In the genomic region with DNA sequence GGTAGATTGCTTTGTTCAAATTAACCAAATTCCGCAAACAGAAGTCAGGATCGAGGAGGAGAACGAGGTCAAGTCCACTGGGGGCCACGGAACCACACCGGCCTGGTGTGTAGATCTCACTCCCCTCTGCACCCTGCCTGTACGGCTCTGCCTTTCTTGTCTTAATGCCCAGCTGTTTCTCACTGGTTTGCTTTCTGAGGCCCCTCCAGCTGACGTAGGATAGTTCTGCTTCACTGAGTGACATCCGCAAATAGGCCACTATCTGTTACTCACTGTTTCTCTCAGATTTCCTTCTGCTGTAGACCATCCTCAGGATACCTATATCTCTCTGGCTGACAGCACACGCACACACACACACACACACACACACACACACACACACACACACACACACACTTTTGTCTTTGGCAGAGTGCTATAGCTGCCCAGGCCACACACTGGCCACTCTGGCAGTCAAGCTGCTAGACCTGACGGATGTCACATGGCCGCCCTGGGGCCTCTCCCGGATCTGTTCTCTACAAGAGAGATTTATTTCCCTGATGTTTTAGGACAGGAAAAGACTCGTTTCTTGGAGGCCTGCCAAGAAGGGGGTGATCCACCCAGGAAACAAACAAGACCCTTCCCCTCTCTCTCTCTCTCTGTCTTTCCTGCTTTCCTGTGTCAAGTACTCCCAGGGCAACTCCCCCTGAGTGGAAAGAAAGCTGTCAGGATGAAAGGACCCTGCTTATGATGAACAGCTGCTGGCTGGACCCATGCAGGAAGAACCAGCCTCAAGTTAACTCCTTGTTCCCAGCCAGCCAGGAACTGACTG, we compare ENCODE assay signal across 8 mouse cellular contexts.
DNase-seq lines count a peak whose midpoint lies in the region; ATAC-seq lines count a peak whose summit lies in the region.

No protein-coding gene starts in this region.

- H3K4me1 ChIP-seq in embryonic facial prominence, embryonic 12.5 days, result peaks cover 19% of the 10 kb centered on the region
- peaks cover 6% of the 10 kb centered on the region for H3K4me1 ChIP-seq in hindbrain, embryonic 16.5 days (ENCODE audit: control insufficient read depth, insufficient read depth, low read depth, low read length)
- peaks cover 18% of the 10 kb centered on the region for H3K4me1 ChIP-seq in neural tube, embryonic 12.5 days

- peak; percentile 63 for DNase-seq in adrenal gland, adult 2 months
- peak; percentile 59 for DNase-seq in liver
- no peak for DNase-seq in left cerebral cortex, adult 9 months (ENCODE audit: low spot score in 2 of 2)

- H3K4me2 ChIP-seq in embryonic facial prominence, embryonic 12.5 days (replicated peaks), result no peak overlapping the region
- no peak overlapping the region for H3K4me2 ChIP-seq in hindbrain, embryonic 16.5 days (ENCODE audit: low read length)
- peak overlapping the region; percentile 36 for H3K4me2 ChIP-seq in neural tube, embryonic 12.5 days (replicated peaks)

- no peaks in the 10 kb centered on the region for H3K9me3 ChIP-seq in embryonic facial prominence, embryonic 12.5 days
- H3K9me3 ChIP-seq in hindbrain, embryonic 16.5 days (ENCODE audit: control insufficient read depth, low read length), result no peaks in the 10 kb centered on the region
- H3K9me3 ChIP-seq in neural tube, embryonic 12.5 days, result no peaks in the 10 kb centered on the region

- H3K27ac ChIP-seq in embryonic facial prominence, embryonic 12.5 days, result peak overlapping the region; percentile 30
- no peak overlapping the region for H3K27ac ChIP-seq in hindbrain, embryonic 16.5 days (ENCODE audit: low read depth, low read length)
- 0 out of 2 replicates have a peak overlapping the region, but pooled peaks have one; percentile 32 for H3K27ac ChIP-seq in neural tube, embryonic 12.5 days

- ATAC-seq in embryonic facial prominence, embryonic 12.5 days (ENCODE audit: insufficient number of reproducible peaks, insufficient read depth, low FRiP score, low TSS enrichment), result peak; percentile 78; the same call in 1 of the 2 replicates
- peak; percentile 91 for ATAC-seq in hindbrain, embryonic 16.5 days
- ATAC-seq in neural tube, embryonic 12.5 days (ENCODE audit: low FRiP score, low read depth), result peak; percentile 95
- ATAC-seq in megakaryocyte-erythroid progenitor cell, adult 5-6 weeks (replicated peaks; ENCODE audit: low FRiP score, low TSS enrichment, poor library complexity, severe bottlenecking), result no peak
- ATAC-seq in inflammation-experienced regulatory T-cells, adult 6 months, result no peak

- no peak overlapping the region for H3K9ac ChIP-seq in embryonic facial prominence, embryonic 12.5 days
- H3K9ac ChIP-seq in hindbrain, embryonic 16.5 days (ENCODE audit: low read depth, low read length), result no peak overlapping the region
- H3K9ac ChIP-seq in neural tube, embryonic 12.5 days, result 0 out of 2 replicates have a peak overlapping the region, but pooled peaks have one; percentile 3

- 40% methylated on average over 13 of the region's 13 CpGs for WGBS in embryonic facial prominence, embryonic 12.5 days
- WGBS in hindbrain, embryonic 16.5 days, result 45% methylated on average over 13 of the region's 13 CpGs
- 43% methylated on average over 13 of the region's 13 CpGs for WGBS in neural tube, embryonic 12.5 days

- no peak overlapping the region for H3K4me3 ChIP-seq in embryonic facial prominence, embryonic 12.5 days
- no peak overlapping the region for H3K4me3 ChIP-seq in hindbrain, embryonic 16.5 days (ENCODE audit: low read length)
- no peak overlapping the region for H3K4me3 ChIP-seq in neural tube, embryonic 12.5 days

- no peaks in the 10 kb centered on the region for H3K27me3 ChIP-seq in embryonic facial prominence, embryonic 12.5 days
- H3K27me3 ChIP-seq in hindbrain, embryonic 16.5 days (replicated peaks; ENCODE audit: control insufficient read depth, insufficient read depth, low read length), result no peaks in the 10 kb centered on the region
- H3K27me3 ChIP-seq in neural tube, embryonic 12.5 days (replicated peaks), result no peaks in the 10 kb centered on the region

- H3K36me3 ChIP-seq in embryonic facial prominence, embryonic 12.5 days, result no peaks in the 10 kb centered on the region
- H3K36me3 ChIP-seq in hindbrain, embryonic 16.5 days (ENCODE audit: control insufficient read depth, insufficient read depth, low read length), result no peaks in the 10 kb centered on the region
- no peaks in the 10 kb centered on the region for H3K36me3 ChIP-seq in neural tube, embryonic 12.5 days

Comparison
In these comparisons a context has a peak if more than half of its experiments do, and no peak if none do; other contexts are left out.
1. DNase-seq: peak in adrenal gland, adult 2 months (single experiment) and liver (single experiment); none in left cerebral cortex, adult 9 months (0 of 2).
2. ATAC-seq: peak in embryonic facial prominence, embryonic 12.5 days (single experiment), hindbrain, embryonic 16.5 days (single experiment) and neural tube, embryonic 12.5 days (single experiment); none in megakaryocyte-erythroid progenitor cell, adult 5-6 weeks (single experiment) and inflammation-experienced regulatory T-cells, adult 6 months (single experiment).